Mouse (Mus musculus) cerebellum, postnatal 14 days (tissue): ENCODE data around the gene Nup98.

Experiments used
- DNase-seq, 2 experiments: peaks; one replicate each; pipeline ENCODE4 v3.0.0; 2021; ENCODE audit warnings: mixed read lengths in 2 of 2

The Nup98 gene

GRCm38 (mm10) chr7:102229814-102230213 is 19.8 kb upstream of the Nup98 start:
- no peak for DNase-seq

GRCm38 (mm10) chr7:102228049-102228670 is 18.2 kb upstream of the Nup98 start:
- no peak for DNase-seq

GRCm38 (mm10) chr7:102226051-102226450 is 16.1 kb upstream of the Nup98 start:
- no peak for DNase-seq

- DNase-seq: peak in 1 of 2 experiments; percentile 25
These were observed 14.1 kb upstream of the Nup98 start for GRCm38 (mm10) chr7:102223883-102224738.

GRCm38 (mm10) chr7:102222830-102223556 is 13.0 kb upstream of the Nup98 start:
- peak; percentile 51 to 68 for DNase-seq

- DNase-seq: peak; percentile 61 to 71
These were observed 12.4 kb upstream of the Nup98 start for GRCm38 (mm10) chr7:102222336-102222735.

GRCm38 (mm10) chr7:102221899-102222298 is 11.9 kb upstream of the Nup98 start:
- DNase-seq: no peak

- no peak for DNase-seq
These were observed 1.1 kb upstream of the Nup98 start for GRCm38 (mm10) chr7:102211071-102211470.

GRCm38 (mm10) chr7:102208806-102209363 is 1.1 kb downstream of the Nup98 start:
- DNase-seq: no peak

GRCm38 (mm10) chr7:102205646-102206045 is 4.3 kb downstream of the Nup98 start:
- DNase-seq: no peak

GRCm38 (mm10) chr7:102204296-102204857 is 5.6 kb downstream of the Nup98 start:
- no peak for DNase-seq

- no peak for DNase-seq
These were observed 8.8 kb downstream of the Nup98 start for GRCm38 (mm10) chr7:102200996-102201785.

GRCm38 (mm10) chr7:102200576-102200975 is 9.4 kb downstream of the Nup98 start:
- no peak for DNase-seq

GRCm38 (mm10) chr7:102192356-102192755 is 17.6 kb downstream of the Nup98 start:
- peak in 1 of 2 experiments; percentile 7 for DNase-seq

GRCm38 (mm10) chr7:102183849-102184248 is 26.1 kb downstream of the Nup98 start:
- no peak for DNase-seq

GRCm38 (mm10) chr7:102170300-102170699 is 39.7 kb downstream of the Nup98 start:
- no peak for DNase-seq

- DNase-seq: no peak
These were observed 56.3 kb downstream of the Nup98 start for GRCm38 (mm10) chr7:102153691-102154090.

- no peak for DNase-seq
These were observed 72.1 kb downstream of the Nup98 start for GRCm38 (mm10) chr7:102137898-102138297.

- peak; percentile 52 to 71 for DNase-seq
These were observed 72.5 kb downstream of the Nup98 start for GRCm38 (mm10) chr7:102137464-102137863.

- no peak for DNase-seq
These were observed 77.6 kb downstream of the Nup98 start for GRCm38 (mm10) chr7:102132395-102132794.

GRCm38 (mm10) chr7:102120326-102120725 is 89.7 kb downstream of the Nup98 start:
- DNase-seq: peak; percentile 74 to 82

GRCm38 (mm10) chr7:102117382-102117781 is 92.6 kb downstream of the Nup98 start:
- no peak for DNase-seq
